Mouse (Mus musculus): ENCODE results near the gene Zfp61.
A peak's percentile ranks its signal among the peaks of the same experiment; 100 is the strongest.

Gene Zfp61

DNA sequence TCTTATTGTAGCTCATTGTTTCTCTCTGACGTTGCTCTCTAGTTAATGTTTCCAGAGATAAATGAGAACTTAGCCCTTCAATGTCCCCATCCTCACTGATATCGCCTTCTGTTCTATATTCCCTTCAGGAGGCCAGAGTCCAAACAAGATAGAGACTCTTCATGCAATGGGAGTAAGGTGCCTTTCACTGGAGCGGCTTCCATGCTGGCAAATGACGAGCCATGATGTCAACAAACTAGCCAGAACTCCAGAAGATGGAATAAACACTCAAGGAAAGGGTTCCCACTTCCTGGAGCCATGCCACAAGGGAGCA, 41.1 kb downstream of the Zfp61 start:
- no peak for DNase-seq (ENCODE audit: low spot score)

DNA sequence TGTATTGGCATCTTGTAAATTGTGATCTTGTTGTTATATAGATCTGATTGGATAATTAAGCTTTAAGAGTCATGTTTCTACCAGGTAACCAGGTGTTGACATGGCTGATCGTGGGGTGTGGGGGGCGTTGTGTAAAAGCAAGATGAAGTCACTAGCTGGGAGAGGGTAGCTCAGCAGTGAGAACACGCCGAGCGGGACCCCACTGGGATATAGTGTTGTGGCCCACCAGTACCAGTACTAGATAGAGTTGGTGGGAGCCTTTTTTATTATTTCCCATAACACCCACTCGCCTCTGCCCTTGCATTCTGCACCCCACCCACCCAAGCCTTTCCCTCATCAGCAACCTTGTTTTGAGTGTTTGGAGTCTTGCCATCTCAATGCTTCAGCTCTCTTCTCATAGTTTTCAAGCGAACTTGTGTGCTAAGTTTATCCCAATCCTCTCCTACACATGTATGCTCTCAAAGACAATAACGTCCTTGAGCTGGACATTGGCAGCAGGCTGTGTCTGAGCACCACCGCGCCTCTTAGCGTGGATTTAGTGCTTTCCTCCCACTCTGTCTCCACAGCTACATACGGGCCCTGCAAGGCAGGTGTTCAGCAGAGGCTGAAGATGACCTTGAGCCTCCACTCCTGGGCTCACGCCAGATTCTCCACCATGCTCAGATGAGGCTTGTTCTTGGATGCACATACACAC, 41.6 kb downstream of the Zfp61 start:
- no peak for DNase-seq (ENCODE audit: low spot score)

DNA sequence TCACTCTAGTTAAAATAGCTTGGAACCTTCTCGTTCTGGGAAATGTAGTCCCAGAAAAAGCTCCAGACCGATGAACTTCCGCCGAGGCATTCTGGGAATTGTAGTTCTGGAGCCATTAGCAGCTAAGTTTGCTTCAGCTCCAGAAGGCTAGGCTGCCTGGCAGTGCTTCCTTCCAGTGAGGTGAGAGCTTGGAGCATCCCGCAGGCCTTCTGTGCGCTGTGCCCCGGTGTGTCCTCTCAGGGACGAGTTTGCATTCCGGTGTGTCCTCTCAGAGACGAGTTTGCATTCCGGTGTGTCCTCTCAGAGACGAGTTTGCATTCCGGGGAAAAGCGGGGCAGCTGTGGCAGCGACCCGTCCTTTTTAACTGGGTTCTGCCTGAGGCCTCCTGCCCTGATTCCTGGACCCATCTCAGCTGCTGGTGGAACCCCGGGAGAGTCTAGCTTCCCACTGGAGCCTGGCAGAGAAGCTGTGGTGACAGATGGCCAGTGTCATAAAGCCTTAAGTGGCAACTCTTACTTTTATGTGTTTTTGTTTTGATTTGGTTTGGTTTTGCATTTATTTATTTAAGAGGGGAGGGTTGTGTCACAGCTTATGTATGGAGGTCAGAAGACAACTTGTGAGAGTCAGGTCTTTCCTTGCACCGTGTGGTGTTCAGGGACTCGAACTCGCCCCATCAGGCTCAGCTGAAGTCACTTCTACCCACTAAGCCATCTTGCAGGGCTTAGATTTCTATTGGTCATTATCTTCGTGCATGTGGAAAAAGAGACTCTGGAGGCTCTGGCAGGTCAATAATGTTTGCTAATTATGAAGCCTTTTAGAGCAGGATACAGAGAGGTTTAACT, 46.2 kb downstream of the Zfp61 start, which contains the start of gene Zfp108:
TSS of gene Zfp108 (plus strand) at position 162 of the 842 bp plus-strand sequence.
- peak; percentile 46 for DNase-seq (ENCODE audit: low spot score)

DNA sequence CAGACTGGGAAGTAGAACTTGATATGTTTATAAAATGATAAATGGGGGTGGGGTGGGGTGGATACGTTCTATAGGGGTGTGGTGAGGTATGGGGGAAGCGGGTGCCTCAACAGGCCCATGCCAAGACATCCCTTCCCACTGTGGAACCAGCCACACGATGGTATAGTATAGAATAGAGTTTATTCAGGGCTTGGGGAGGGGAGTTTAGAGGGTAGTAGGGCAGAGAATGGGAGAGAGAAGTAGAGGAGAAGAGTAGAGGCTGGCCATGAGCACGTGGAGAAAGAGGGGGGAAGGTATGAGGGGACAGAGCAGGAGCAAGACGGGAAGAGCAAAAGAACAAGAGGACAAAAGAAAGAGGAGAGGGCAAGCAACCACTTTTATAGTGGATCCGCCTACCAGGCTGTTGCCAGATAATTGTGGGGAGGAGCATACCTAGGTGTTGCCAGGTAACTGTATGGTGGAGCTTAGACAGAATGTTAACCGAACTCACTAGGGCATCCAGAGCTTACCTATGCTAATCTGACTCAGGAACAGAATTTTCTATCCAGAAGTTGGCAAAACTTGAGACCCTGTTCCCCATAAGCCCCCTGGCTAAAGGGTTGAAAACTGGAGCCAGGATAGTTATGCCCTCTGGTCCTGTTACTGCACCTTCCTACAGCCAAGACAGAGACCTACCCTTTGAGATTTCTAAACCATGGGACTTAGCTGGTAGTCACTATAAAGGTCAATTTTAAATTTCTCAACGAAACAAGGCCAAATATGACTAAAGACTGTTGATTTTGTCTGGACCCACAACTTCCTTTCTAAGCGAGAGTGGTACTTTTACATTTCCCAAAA, 47.0 kb downstream of the Zfp61 start:
- no peak for DNase-seq (ENCODE audit: low spot score)
